Mouse (Mus musculus) cerebellum, adult 2 months (tissue): ENCODE measurements around the gene Mfap5. TPM values are rescaled to one million over a fixed set of nuclear protein-coding genes. Genes with fewer than 3 reads are reported as not detected.

Experiments
- DNase-seq, 2 experiments: peaks; one replicate each; pipeline ENCODE4 v3.0.0; 2021
- H3K27ac ChIP-seq: fragments of 200-500 bp; 2 replicates; pipeline ENCODE4 v1.5.1; 2012; ENCODE audit warnings: low read length, control low read depth, inconsistent platforms; ENCODE audit not compliant: insufficient read depth
- H3K27me3 ChIP-seq: fragments of 200-500 bp; 2 replicates; pipeline ENCODE4 v1.6.1; 2012; ENCODE audit warnings: inconsistent platforms, mild to moderate bottlenecking, low read length, moderate library complexity; ENCODE audit not compliant: control insufficient read depth, insufficient read depth
- H3K4me1 ChIP-seq: fragments of 200-500 bp; 2 replicates; pipeline ENCODE4 v1.6.1; 2011; ENCODE audit warnings: low read length; ENCODE audit not compliant: control insufficient read depth, insufficient read depth
- H3K4me3 ChIP-seq: fragments of 200-500 bp; replicated peaks from 2 replicates; pipeline ENCODE3; 2011; ENCODE audit warnings: mild to moderate bottlenecking, low read depth, low read length, control low read depth; ENCODE audit not compliant: insufficient read depth
- CTCF ChIP-seq: fragments of 200-500 bp; IDR thresholded peaks from 2 replicates; pipeline ENCODE4 v1.5.1; 2011; ENCODE audit warnings: low read depth, mild to moderate bottlenecking, control low read depth, low read length, moderate library complexity, borderline replicate concordance; ENCODE audit not compliant: insufficient read depth
- POLR2A ChIP-seq: fragments of 200-500 bp; IDR thresholded peaks from 2 replicates; pipeline ENCODE4 v1.6.1; 2011; ENCODE audit warnings: low read length, control low read depth, borderline replicate concordance; ENCODE audit not compliant: insufficient read depth
- WGBS: fragments of 180-500 bp; shearing (Covaris S2); methylation state at CpG from one replicate; pipeline ENCODE4 v1.1.7; 2018; 5-methylcytosine and 5-hydroxymethylcytosine counted together
- polyA plus RNA-seq: library from polyadenylated mRNA; depleted of rRNA; stranded (reverse); fragments of >200 nt; gene quantifications from 2 replicates; pipeline ENCODE4 v1.2.3, GENCODE M21; 2012

The Mfap5 gene
- polyA plus RNA-seq, 1 experiment = 0.59 TPM

GRCm38 (mm10) chr6:122486297-122487117 lies 19.1 kb upstream of the Mfap5 start:
- peak overlapping the region; percentile 82 for H3K4me3 ChIP-seq
- H3K4me1 ChIP-seq = no peaks in the 10 kb centered on the region
- H3K27ac ChIP-seq = no peak overlapping the region
- WGBS = 2% methylated on average over 108 of the region's 111 CpGs
- TF ChIP-seq CTCF (no peak), POLR2A (no peak)
- peak; percentile 22 to 36 for DNase-seq
- peaks cover 2% of the 10 kb centered on the region; the same call in 1 of the 2 replicates for H3K27me3 ChIP-seq

GRCm38 (mm10) chr6:122490929-122491512 lies 14.6 kb upstream of the Mfap5 start:
- TF ChIP-seq POLR2A (no peak), CTCF (no peak)
- 30% methylated on average over 15 of the region's 15 CpGs for WGBS
- peak overlapping the region; percentile 68 for H3K4me3 ChIP-seq
- H3K27me3 ChIP-seq = peaks cover 4% of the 10 kb centered on the region; the same call in 1 of the 2 replicates
- no peak overlapping the region for H3K27ac ChIP-seq
- no peaks in the 10 kb centered on the region for H3K4me1 ChIP-seq
- DNase-seq = no peak

- no peak for TF ChIP-seq POLR2A
- TF ChIP-seq CTCF = no peak
- WGBS = under 1% methylated on average over 16 of the region's 16 CpGs
- no peak overlapping the region for H3K27ac ChIP-seq
Measured at GRCm38 (mm10) chr6:122491557-122491956, 14.1 kb upstream of the Mfap5 start.

GRCm38 (mm10) chr6:122492479-122492878 lies 13.2 kb upstream of the Mfap5 start:
- TF ChIP-seq POLR2A (no peak), CTCF (no peak)
- DNase-seq = no peak
- Histone ChIP-seq H3K4me1 (no peaks in the 10 kb centered on the region), H3K4me3 (no peak overlapping the region), H3K27ac (no peak overlapping the region), H3K27me3 (peaks cover 2% of the 10 kb centered on the region; the same call in 1 of the 2 replicates)
- WGBS = 56% methylated on average over 6 of the region's 6 CpGs

More at GRCm38 (mm10) chr6:122491557-122491956, 14.1 kb upstream of the Mfap5 start:
- DNase-seq = peak; percentile 37 to 47
- Histone ChIP-seq H3K27me3 (peaks cover 2% of the 10 kb centered on the region; the same call in 1 of the 2 replicates), H3K4me3 (peak overlapping the region; percentile 68), H3K4me1 (no peaks in the 10 kb centered on the region)

GRCm38 (mm10) chr6:122493799-122494472 lies 11.7 kb upstream of the Mfap5 start:
- Histone ChIP-seq H3K4me1 (no peaks in the 10 kb centered on the region), H3K4me3 (no peak overlapping the region), H3K27ac (no peak overlapping the region), H3K27me3 (peaks cover 2% of the 10 kb centered on the region; the same call in 1 of the 2 replicates)
- 79% methylated on average over 6 of the region's 6 CpGs for WGBS
- no peak for DNase-seq
- TF ChIP-seq POLR2A (no peak), CTCF (no peak)

GRCm38 (mm10) chr6:122495082-122495881 lies 10.4 kb upstream of the Mfap5 start:
- no peak overlapping the region for H3K27ac ChIP-seq
- TF ChIP-seq CTCF = no peak
- TF ChIP-seq POLR2A = no peak
- 27% methylated on average over 21 of the region's 21 CpGs for WGBS
- H3K4me3 ChIP-seq = no peak overlapping the region
- no peaks in the 10 kb centered on the region for H3K4me1 ChIP-seq
- H3K27me3 ChIP-seq = peaks cover 2% of the 10 kb centered on the region; the same call in 1 of the 2 replicates
- DNase-seq = peak; percentile 7 to 12

GRCm38 (mm10) chr6:122496501-122496900 lies 9.1 kb upstream of the Mfap5 start:
- no peak for DNase-seq
- Histone ChIP-seq H3K27me3 (peaks cover 2% of the 10 kb centered on the region; the same call in 1 of the 2 replicates), H3K4me1 (no peaks in the 10 kb centered on the region), H3K4me3 (no peak overlapping the region), H3K27ac (no peak overlapping the region)
- WGBS = 36% methylated on average over 5 of the region's 5 CpGs
- TF ChIP-seq CTCF = peak; percentile 19; the same call in 1 of the 2 replicates
- TF ChIP-seq POLR2A = no peak
